Mouse (Mus musculus) forebrain, embryonic 16.5 days (tissue): ENCODE measurements around the gene Gpr3. TPM values are rescaled to one million over a fixed set of nuclear protein-coding genes. Genes with fewer than 3 reads are reported as not detected.

ENCODE experiments used
- ATAC-seq: fragments of 200-750 bp; cut with Nextera tagmentation; 2 replicates; pipeline ENCODE4 v1.8.0; 2017; ENCODE audit warnings: mild to moderate bottlenecking, moderate library complexity
- H3K27ac ChIP-seq: fragments of 300-500 bp; sonication (generic); 2 replicates; pipeline ENCODE4 v1.5.1; 2014; ENCODE audit warnings: low read length, control low read depth
- H3K27me3 ChIP-seq: fragments of 300-500 bp; sonication (generic); replicated peaks from 2 replicates; pipeline ENCODE4 v1.6.1; 2014; ENCODE audit warnings: low read length; ENCODE audit not compliant: control insufficient read depth, insufficient read depth
- H3K36me3 ChIP-seq: fragments of 300-500 bp; sonication (generic); 2 replicates; pipeline ENCODE4 v1.6.1; 2014; ENCODE audit not compliant: control insufficient read depth, insufficient read depth
- H3K4me1 ChIP-seq: fragments of 300-500 bp; sonication (generic); replicated peaks from 2 replicates; pipeline ENCODE4 v1.6.1; 2014; ENCODE audit warnings: low read length; ENCODE audit not compliant: control insufficient read depth, insufficient read depth
- H3K4me2 ChIP-seq: fragments of 300-500 bp; sonication (generic); 2 replicates; pipeline ENCODE4 v1.6.1; 2014; ENCODE audit warnings: mild to moderate bottlenecking, low read length, control low read depth
- H3K4me3 ChIP-seq: fragments of 300-500 bp; sonication (generic); replicated peaks from 2 replicates; pipeline ENCODE4 v1.5.1; 2014; ENCODE audit warnings: mild to moderate bottlenecking, low read length, control low read depth
- H3K9ac ChIP-seq: fragments of 300-500 bp; sonication (generic); replicated peaks from 2 replicates; pipeline ENCODE4 v1.6.1; 2014; ENCODE audit warnings: low read depth, low read length, control low read depth
- H3K9me3 ChIP-seq: fragments of 300-500 bp; sonication (generic); 2 replicates; pipeline ENCODE4 v1.6.1; 2016; ENCODE audit warnings: low read length; ENCODE audit not compliant: control insufficient read depth
- WGBS: fragments of 180-500 bp; shearing (Covaris S2); extraction: QIAGEN DNeasy Blood & Tissue Kit; methylation state at CpG from one replicate; pipeline ENCODE4 v1.1.7; 2014; 5-methylcytosine and 5-hydroxymethylcytosine counted together
- polyA plus RNA-seq: library from polyadenylated mRNA; unstranded; fragments of >200 nt; fragmentation: Nextera tagmentation; extraction: Ambion mirVana; gene quantifications from 2 replicates; pipeline ENCODE4 v1.2.1, GENCODE M21; 2015

The Gpr3 gene
- polyA plus RNA-seq, 1 experiment from 2014 or later, result 1.4 TPM

- peak overlapping the region; percentile 85 for H3K27ac ChIP-seq
- H3K4me1 ChIP-seq, result peaks cover 48% of the 10 kb centered on the region
- no peak overlapping the region for H3K9ac ChIP-seq
- no peak overlapping the region for H3K4me3 ChIP-seq
- WGBS, result 87% methylated on average over 2 of the region's 2 CpGs
- no peak for ATAC-seq
- no peaks in the 10 kb centered on the region for H3K27me3 ChIP-seq
- no peak overlapping the region for H3K4me2 ChIP-seq
- no peaks in the 10 kb centered on the region for H3K9me3 ChIP-seq
- H3K36me3 ChIP-seq, result peaks cover 16% of the 10 kb centered on the region
Measured at GRCm38 (mm10) chr4:133196136-133196535, 16.2 kb downstream of the Gpr3 start.

GRCm38 (mm10) chr4:133195014-133195413 lies 17.3 kb downstream of the Gpr3 start:
- no peak overlapping the region for H3K4me2 ChIP-seq
- ATAC-seq, result no peak
- 69% methylated on average over 4 of the region's 4 CpGs for WGBS
- H3K9me3 ChIP-seq, result no peaks in the 10 kb centered on the region
- peaks cover 26% of the 10 kb centered on the region for H3K36me3 ChIP-seq
- H3K27me3 ChIP-seq, result no peaks in the 10 kb centered on the region
- H3K4me1 ChIP-seq, result peaks cover 37% of the 10 kb centered on the region
- H3K27ac ChIP-seq, result no peak overlapping the region
- H3K4me3 ChIP-seq, result no peak overlapping the region
- no peak overlapping the region for H3K9ac ChIP-seq

- H3K27me3 ChIP-seq, result no peaks in the 10 kb centered on the region
- H3K9me3 ChIP-seq, result no peaks in the 10 kb centered on the region
- WGBS, result 85% methylated on average over 11 of the region's 11 CpGs
- peaks cover 26% of the 10 kb centered on the region for H3K36me3 ChIP-seq
- peaks cover 32% of the 10 kb centered on the region for H3K4me1 ChIP-seq
- H3K4me3 ChIP-seq, result no peak overlapping the region
- no peak for ATAC-seq
- H3K9ac ChIP-seq, result no peak overlapping the region
- H3K4me2 ChIP-seq, result no peak overlapping the region
- H3K27ac ChIP-seq, result no peak overlapping the region
Measured at GRCm38 (mm10) chr4:133194482-133194881, 17.9 kb downstream of the Gpr3 start.

DNA sequence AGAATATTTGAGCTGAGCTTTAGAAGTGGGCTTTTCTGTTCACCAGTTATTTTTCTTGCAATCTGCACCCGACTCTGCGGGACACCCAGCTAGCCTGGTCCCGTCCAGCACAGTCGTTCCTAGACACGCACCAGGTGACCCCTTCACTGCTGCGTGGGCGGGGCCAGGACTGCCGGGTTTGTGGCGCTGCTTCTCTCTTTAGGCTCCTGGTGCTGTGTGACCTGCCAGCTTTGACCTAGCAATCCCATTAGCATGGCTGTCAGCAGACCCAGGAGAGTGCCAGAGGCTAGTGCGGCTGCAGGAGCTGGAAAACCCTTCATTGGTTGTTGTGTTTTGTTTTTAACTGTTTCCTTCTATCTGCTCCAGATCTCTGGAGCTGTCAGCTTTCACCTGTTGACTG lies 22.9 kb downstream of the Gpr3 start:
- Histone ChIP-seq H3K9ac (no peak overlapping the region), H3K36me3 (peaks cover 30% of the 10 kb centered on the region), H3K4me3 (no peak overlapping the region), H3K4me1 (peaks cover 11% of the 10 kb centered on the region), H3K27ac (no peak overlapping the region), H3K27me3 (no peaks in the 10 kb centered on the region), H3K9me3 (no peaks in the 10 kb centered on the region), H3K4me2 (no peak overlapping the region)
- WGBS, result 73% methylated on average over 10 of the region's 10 CpGs
- no peak for ATAC-seq

- peaks cover 24% of the 10 kb centered on the region for H3K36me3 ChIP-seq
- WGBS, result 93% methylated on average over 5 of the region's 5 CpGs
- H3K27me3 ChIP-seq, result no peaks in the 10 kb centered on the region
Measured at GRCm38 (mm10) chr4:133186856-133187255, 25.5 kb downstream of the Gpr3 start.

DNA sequence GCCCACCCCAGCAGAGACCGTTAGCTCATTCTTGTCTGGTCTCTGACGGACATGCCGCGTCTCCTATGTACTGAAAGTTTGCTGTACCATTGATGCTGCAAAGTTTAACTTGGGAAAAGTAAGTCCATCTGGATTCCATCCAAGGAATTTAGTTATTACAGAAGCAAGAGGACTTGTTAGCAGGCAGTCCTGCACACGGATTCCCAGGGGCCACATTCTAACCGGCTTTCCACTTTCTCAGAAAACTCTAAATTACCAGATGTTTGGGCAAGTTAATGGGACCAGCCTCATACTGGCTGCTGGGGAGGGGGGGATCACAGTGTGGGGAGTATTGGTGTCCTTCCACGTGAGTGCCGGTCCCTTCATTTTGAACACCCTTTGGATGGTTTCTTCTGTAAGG lies 26.4 kb downstream of the Gpr3 start:
- no peak overlapping the region for H3K27ac ChIP-seq
- ATAC-seq, result no peak
- no peaks in the 10 kb centered on the region for H3K27me3 ChIP-seq
- H3K4me1 ChIP-seq, result peaks cover 11% of the 10 kb centered on the region
- peaks cover 16% of the 10 kb centered on the region for H3K36me3 ChIP-seq
- 81% methylated on average over 8 of the region's 8 CpGs for WGBS
- H3K4me2 ChIP-seq, result no peak overlapping the region
- no peak overlapping the region for H3K9ac ChIP-seq
- no peak overlapping the region for H3K4me3 ChIP-seq
- no peaks in the 10 kb centered on the region for H3K9me3 ChIP-seq

More at GRCm38 (mm10) chr4:133186856-133187255, 25.5 kb downstream of the Gpr3 start:
- no peak for ATAC-seq
- H3K4me3 ChIP-seq, result no peak overlapping the region
- no peak overlapping the region for H3K9ac ChIP-seq
- H3K9me3 ChIP-seq, result no peaks in the 10 kb centered on the region
- no peak overlapping the region for H3K4me2 ChIP-seq
- no peak overlapping the region for H3K27ac ChIP-seq
- H3K4me1 ChIP-seq, result peaks cover 11% of the 10 kb centered on the region

GRCm38 (mm10) chr4:133184898-133185665 lies 27.3 kb downstream of the Gpr3 start:
- no peak for ATAC-seq
- Histone ChIP-seq H3K4me2 (no peak overlapping the region), H3K4me1 (peaks cover 11% of the 10 kb centered on the region), H3K36me3 (peaks cover 10% of the 10 kb centered on the region), H3K9me3 (no peaks in the 10 kb centered on the region), H3K9ac (no peak overlapping the region), H3K27ac (peak overlapping the region; percentile 13; the same call in 1 of the 2 replicates), H3K4me3 (no peak overlapping the region), H3K27me3 (no peaks in the 10 kb centered on the region)
- 41% methylated on average over 15 of the region's 15 CpGs for WGBS

DNA sequence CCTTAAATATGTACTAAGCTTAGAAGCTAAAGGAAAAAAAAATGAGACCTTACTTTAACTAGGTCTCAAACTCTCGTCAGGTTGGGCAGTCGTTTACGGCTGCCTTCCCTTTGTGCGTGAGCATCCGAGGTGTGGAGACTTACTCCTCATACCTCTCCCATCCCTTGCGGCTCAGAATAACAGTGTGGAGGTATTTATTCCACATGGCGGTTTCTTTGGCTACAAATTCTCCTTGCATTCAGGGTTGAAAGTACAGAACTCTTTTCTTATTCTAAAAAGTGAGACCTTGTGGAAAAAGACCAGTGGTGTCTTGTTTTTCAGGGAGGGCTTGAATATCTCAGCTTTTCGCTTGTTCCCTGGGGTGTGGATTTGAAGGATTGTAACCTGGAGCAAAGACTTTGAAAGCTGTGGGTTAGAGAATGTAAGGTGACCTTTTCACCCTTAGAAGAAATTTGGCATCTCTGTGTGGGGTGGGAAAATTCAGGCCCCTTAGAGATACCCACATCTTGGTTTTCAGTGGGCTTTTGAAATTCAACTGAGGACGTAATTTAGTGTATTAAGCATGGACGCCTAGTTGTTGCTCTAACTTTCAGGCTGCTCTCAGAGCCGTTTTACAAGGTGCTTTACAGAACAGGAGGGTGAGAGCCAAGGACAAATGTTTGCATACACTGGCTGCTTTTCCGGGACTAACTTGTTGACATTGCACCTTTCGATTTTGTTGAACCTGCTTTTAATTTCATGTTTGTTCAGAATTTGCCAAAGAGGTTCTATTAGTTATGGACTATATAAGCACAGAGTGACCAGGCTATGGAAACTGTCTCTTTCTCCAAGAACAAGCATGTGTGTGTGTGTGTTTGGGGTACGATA lies 28.1 kb downstream of the Gpr3 start:
- H3K4me1 ChIP-seq, result peaks cover 11% of the 10 kb centered on the region
- 53% methylated on average over 14 of the region's 14 CpGs for WGBS
- no peak overlapping the region for H3K27ac ChIP-seq
- peaks cover 6% of the 10 kb centered on the region; the same call in 1 of the 2 replicates for H3K36me3 ChIP-seq
- no peak overlapping the region for H3K9ac ChIP-seq
- H3K4me2 ChIP-seq, result no peak overlapping the region
- no peak for ATAC-seq
- no peak overlapping the region for H3K4me3 ChIP-seq
- no peaks in the 10 kb centered on the region for H3K27me3 ChIP-seq
- no peaks in the 10 kb centered on the region for H3K9me3 ChIP-seq

- Histone ChIP-seq H3K4me1 (peaks cover 12% of the 10 kb centered on the region), H3K27ac (no peak overlapping the region), H3K36me3 (peaks cover 4% of the 10 kb centered on the region; the same call in 1 of the 2 replicates), H3K27me3 (no peaks in the 10 kb centered on the region), H3K4me2 (no peak overlapping the region), H3K9ac (no peak overlapping the region), H3K9me3 (no peaks in the 10 kb centered on the region), H3K4me3 (no peak overlapping the region)
- 93% methylated on average over 8 of the region's 8 CpGs for WGBS
- no peak for ATAC-seq
Measured at GRCm38 (mm10) chr4:133182439-133183033, 29.8 kb downstream of the Gpr3 start.
